Mouse (Mus musculus) fat pad, adult 2 months (tissue): ENCODE results near the gene Cyba.
A peak's percentile ranks its signal among the peaks of the same experiment; 100 is the strongest.

ENCODE experiments used
- DNase-seq: peaks from one replicate; pipeline ENCODE4 v3.0.0-alpha.2; 2011; ENCODE audit warnings: low read depth, low spot score; ENCODE audit errors: extremely low read depth

The Cyba gene

GRCm38 (mm10) chr8:122423659-122424058 lies 9.1 kb downstream of the Cyba start:
- DNase-seq, result no peak

GRCm38 (mm10) chr8:122423217-122423616 lies 9.5 kb downstream of the Cyba start:
- no peak for DNase-seq

- DNase-seq, result no peak
These were observed 11.2 kb downstream of the Cyba start, which contains the start of gene Il17c for GRCm38 (mm10) chr8:122421376-122422070. TSS of gene Il17c (plus strand) at chr8:122422020.

GRCm38 (mm10) chr8:122419881-122420555 lies 12.7 kb downstream of the Cyba start:
- DNase-seq, result no peak

GRCm38 (mm10) chr8:122415554-122415953 lies 17.2 kb downstream of the Cyba start:
- no peak for DNase-seq

GRCm38 (mm10) chr8:122414311-122414710 lies 18.4 kb downstream of the Cyba start:
- DNase-seq, result no peak

- DNase-seq, result no peak
These were observed 25.1 kb downstream of the Cyba start for GRCm38 (mm10) chr8:122407678-122408077.

- no peak for DNase-seq
These were observed 27.5 kb downstream of the Cyba start for GRCm38 (mm10) chr8:122405146-122405805.

- no peak for DNase-seq
These were observed 34.5 kb downstream of the Cyba start for GRCm38 (mm10) chr8:122398186-122398585.

GRCm38 (mm10) chr8:122395291-122395690 lies 37.4 kb downstream of the Cyba start:
- DNase-seq, result no peak

- no peak for DNase-seq
These were observed 39.0 kb downstream of the Cyba start for GRCm38 (mm10) chr8:122393717-122394116.

- no peak for DNase-seq
These were observed 42.0 kb downstream of the Cyba start for GRCm38 (mm10) chr8:122390758-122391157.

- DNase-seq, result no peak
These were observed 43.4 kb downstream of the Cyba start for GRCm38 (mm10) chr8:122389357-122389756.

- no peak for DNase-seq
These were observed 49.7 kb downstream of the Cyba start for GRCm38 (mm10) chr8:122383039-122383438.

GRCm38 (mm10) chr8:122376365-122377231 lies 56.1 kb downstream of the Cyba start, which contains the start of gene Zc3h18:
TSS of gene Zc3h18 (plus strand) at chr8:122376609.
- peak; percentile 37 for DNase-seq

GRCm38 (mm10) chr8:122375751-122376364 lies 56.9 kb downstream of the Cyba start:
- DNase-seq, result no peak

- DNase-seq, result no peak
These were observed 57.4 kb downstream of the Cyba start for GRCm38 (mm10) chr8:122375320-122375719.
